In the genomic region with DNA sequence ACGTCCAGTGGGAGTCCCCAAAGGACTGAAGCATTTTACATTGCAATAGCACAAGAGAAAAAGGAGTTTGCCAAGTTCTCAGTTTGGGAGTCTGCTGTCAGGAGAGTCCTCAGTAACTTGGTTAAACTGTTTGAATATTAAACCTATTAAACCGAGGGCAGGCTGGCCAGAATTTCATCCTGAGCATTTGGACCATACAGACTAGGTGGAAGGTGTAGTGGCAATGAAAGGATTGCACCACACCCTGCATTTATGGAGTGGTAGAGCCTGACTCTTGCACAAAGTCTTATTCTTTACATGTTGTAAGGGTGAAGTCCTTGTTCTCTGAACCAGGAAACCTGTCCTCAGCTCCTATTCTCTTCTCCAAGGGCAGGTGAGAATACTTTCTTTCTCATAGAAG, we compare ENCODE assay signal across 16 mouse cellular contexts. TPM values are rescaled to one million over a fixed set of nuclear protein-coding genes. Genes with fewer than 3 reads are reported as not detected.
DNase-seq lines count a peak whose midpoint lies in the region; ATAC-seq lines count a peak whose summit lies in the region.
"Had no signal": no experiment of that assay in that cellular context is flagged by ENCODE, and none has a peak within 500 bp of the region (broad histone marks: within the 10 kb centered on the region; RNA-seq: fewer than 3 reads in every experiment).

No protein-coding gene starts in this region.

- no peak overlapping the region for H3K4me2 ChIP-seq in liver, embryonic 12.5 days
- no peak overlapping the region for H3K4me2 ChIP-seq in liver, embryonic 11.5 days
- H3K4me2 ChIP-seq in stomach, embryonic 15.5 days, result no peak overlapping the region
- H3K4me2 ChIP-seq in neural tube, embryonic 15.5 days, result no peak overlapping the region
- H3K4me2 ChIP-seq in heart, embryonic 11.5 days, result no peak overlapping the region
- H3K4me2 ChIP-seq: hindbrain, embryonic 13.5 days; neural tube, embryonic 12.5 days had no signal

- 0 out of 2 replicates have a peak, but pooled peaks cover 4% of the 10 kb centered on the region for H3K4me1 ChIP-seq in liver, embryonic 12.5 days
- H3K4me1 ChIP-seq in liver, embryonic 11.5 days (replicated peaks; ENCODE audit: control insufficient read depth, insufficient read depth, low read length), result no peaks in the 10 kb centered on the region; the same call in 1 of the 2 replicates
- peaks cover 20% of the 10 kb centered on the region; the same call in 1 of the 2 replicates for H3K4me1 ChIP-seq in stomach, embryonic 15.5 days
- peaks cover 3% of the 10 kb centered on the region; the same call in 1 of the 2 replicates for H3K4me1 ChIP-seq in neural tube, embryonic 15.5 days
- 0 out of 2 replicates have a peak, but pooled peaks cover 4% of the 10 kb centered on the region for H3K4me1 ChIP-seq in heart, embryonic 11.5 days (ENCODE audit: control insufficient read depth, insufficient read depth, low read length)
- H3K4me1 ChIP-seq: hindbrain, embryonic 13.5 days; neural tube, embryonic 12.5 days had no signal

- no peak overlapping the region for H3K27ac ChIP-seq in liver, embryonic 12.5 days
- H3K27ac ChIP-seq in liver, embryonic 11.5 days (ENCODE audit: low read depth, low read length), result no peak overlapping the region
- peak overlapping the region; percentile 73 for H3K27ac ChIP-seq in stomach, embryonic 15.5 days
- no peak overlapping the region for H3K27ac ChIP-seq in neural tube, embryonic 15.5 days (replicated peaks)
- no peak overlapping the region for H3K27ac ChIP-seq in heart, embryonic 11.5 days (ENCODE audit: low read depth, low read length)
- H3K27ac ChIP-seq: hindbrain, embryonic 13.5 days; neural tube, embryonic 12.5 days had no signal

- no peaks in the 10 kb centered on the region for H3K36me3 ChIP-seq in liver, embryonic 12.5 days
- H3K36me3 ChIP-seq in liver, embryonic 11.5 days (ENCODE audit: control insufficient read depth, insufficient read depth, low read length), result no peaks in the 10 kb centered on the region
- H3K36me3 ChIP-seq in stomach, embryonic 15.5 days, result no peaks in the 10 kb centered on the region
- H3K36me3 ChIP-seq in neural tube, embryonic 15.5 days, result no peaks in the 10 kb centered on the region
- no peaks in the 10 kb centered on the region for H3K36me3 ChIP-seq in heart, embryonic 11.5 days (ENCODE audit: control insufficient read depth, insufficient read depth, low read length)
- H3K36me3 ChIP-seq: hindbrain, embryonic 13.5 days; neural tube, embryonic 12.5 days had no signal

- DNase-seq in liver, embryonic 11.5 days (ENCODE audit: low spot score), result no peak
- peak; percentile 53 for DNase-seq in kidney, adult 18-20 months
- peak; percentile 52 to 89 for DNase-seq in kidney, postnatal 36 days
- DNase-seq in testis, postnatal 10 days (ENCODE audit: low spot score), result no peak
- DNase-seq: adrenal gland, postnatal 14 days; B cell, adult 2 months; cerebellum, adult 9-10 months; gastrocnemius, postnatal 36 days; spleen, adult 18-20 months; thymus, adult 18-20 months had no signal

- 37% methylated on average over 2 of the region's 2 CpGs for WGBS in liver, embryonic 12.5 days (ENCODE audit: insufficient replicate concordance)
- WGBS in liver, embryonic 11.5 days, result 56% methylated on average over 2 of the region's 2 CpGs
- 14% methylated on average over 2 of the region's 2 CpGs for WGBS in stomach, embryonic 15.5 days
- 76% methylated on average over 2 of the region's 2 CpGs for WGBS in neural tube, embryonic 15.5 days
- WGBS in heart, embryonic 11.5 days (ENCODE audit: insufficient replicate concordance), result 64% methylated on average over 2 of the region's 2 CpGs

- no peaks in the 10 kb centered on the region for H3K9me3 ChIP-seq in liver, embryonic 12.5 days (replicated peaks)
- no peaks in the 10 kb centered on the region for H3K9me3 ChIP-seq in liver, embryonic 11.5 days (ENCODE audit: control insufficient read depth, low read length)
- no peaks in the 10 kb centered on the region for H3K9me3 ChIP-seq in stomach, embryonic 15.5 days
- H3K9me3 ChIP-seq in neural tube, embryonic 15.5 days (replicated peaks), result no peaks in the 10 kb centered on the region
- H3K9me3 ChIP-seq in heart, embryonic 11.5 days (replicated peaks; ENCODE audit: control insufficient read depth, low read length), result peaks cover 2% of the 10 kb centered on the region; the same call in 1 of the 2 replicates
- H3K9me3 ChIP-seq: hindbrain, embryonic 13.5 days; neural tube, embryonic 12.5 days had no signal

- no peaks in the 10 kb centered on the region for H3K27me3 ChIP-seq in liver, embryonic 12.5 days (replicated peaks)
- no peaks in the 10 kb centered on the region for H3K27me3 ChIP-seq in liver, embryonic 11.5 days (replicated peaks; ENCODE audit: control insufficient read depth, insufficient read depth, low read length)
- no peaks in the 10 kb centered on the region for H3K27me3 ChIP-seq in stomach, embryonic 15.5 days (replicated peaks)
- no peaks in the 10 kb centered on the region for H3K27me3 ChIP-seq in neural tube, embryonic 15.5 days (replicated peaks)
- no peaks in the 10 kb centered on the region for H3K27me3 ChIP-seq in heart, embryonic 11.5 days (ENCODE audit: control insufficient read depth, insufficient read depth, low read length)
- H3K27me3 ChIP-seq: hindbrain, embryonic 13.5 days; neural tube, embryonic 12.5 days had no signal

- 0 out of 2 replicates have a peak, but pooled peaks have one; percentile 34 for ATAC-seq in liver, embryonic 12.5 days
- ATAC-seq in liver, embryonic 11.5 days (replicated peaks; ENCODE audit: low FRiP score), result no peak
- ATAC-seq in stomach, embryonic 15.5 days (ENCODE audit: insufficient read depth, low FRiP score, low read depth), result peak; percentile 48; the same call in 1 of the 2 replicates
- no peak for ATAC-seq in neural tube, embryonic 15.5 days (ENCODE audit: low FRiP score)
- ATAC-seq in heart, embryonic 11.5 days (replicated peaks; ENCODE audit: insufficient number of reproducible peaks, low FRiP score, low TSS enrichment), result no peak

- no peak overlapping the region for H3K9ac ChIP-seq in liver, embryonic 12.5 days
- no peak overlapping the region for H3K9ac ChIP-seq in liver, embryonic 11.5 days (ENCODE audit: low read depth, low read length)
- no peak overlapping the region for H3K9ac ChIP-seq in stomach, embryonic 15.5 days
- no peak overlapping the region for H3K9ac ChIP-seq in neural tube, embryonic 15.5 days (replicated peaks)
- H3K9ac ChIP-seq in heart, embryonic 11.5 days (ENCODE audit: low read depth, low read length), result no peak overlapping the region
- H3K9ac ChIP-seq: hindbrain, embryonic 13.5 days; neural tube, embryonic 12.5 days had no signal

- no peak overlapping the region for H3K4me3 ChIP-seq in liver, embryonic 12.5 days
- no peak overlapping the region for H3K4me3 ChIP-seq in liver, embryonic 11.5 days (ENCODE audit: low read depth, low read length)
- no peak overlapping the region for H3K4me3 ChIP-seq in stomach, embryonic 15.5 days (replicated peaks)
- no peak overlapping the region for H3K4me3 ChIP-seq in neural tube, embryonic 15.5 days (replicated peaks)
- no peak overlapping the region for H3K4me3 ChIP-seq in heart, embryonic 11.5 days (ENCODE audit: low read depth, low read length)
- H3K4me3 ChIP-seq: hindbrain, embryonic 13.5 days; neural tube, embryonic 12.5 days had no signal

RNA-seq across cellular contexts. Expression of gene Map4k3, which starts 58.6 kb away (rescaled TPM):
- polyA plus RNA-seq in liver, embryonic 12.5 days (2016; fragmentation: Nextera tagmentation; extraction: Ambion mirVana), result 5.8 and 6.3 TPM in 2 replicates
- polyA plus RNA-seq in liver, embryonic 11.5 days (2014; fragmentation: Nextera tagmentation; extraction: Ambion mirVana), result 9.9 TPM in 2 replicates
- 27.7 and 28.9 TPM in 2 replicates for polyA plus RNA-seq in stomach, embryonic 15.5 days (2015; fragmentation: Nextera tagmentation; extraction: Ambion mirVana)
- 22.0 and 22.3 TPM in 2 replicates for polyA plus RNA-seq in neural tube, embryonic 15.5 days (2015; fragmentation: Nextera tagmentation; extraction: Ambion mirVana)
- 20.4 and 22.0 TPM in 2 replicates for polyA plus RNA-seq in heart, embryonic 11.5 days (2014; fragmentation: Nextera tagmentation; extraction: Ambion mirVana)

Comparison
In these comparisons a context has a peak if more than half of its experiments do, and no peak if none do; other contexts are left out.
1. ATAC-seq: peak in liver, embryonic 12.5 days (single experiment) and stomach, embryonic 15.5 days (single experiment); none in liver, embryonic 11.5 days (single experiment), neural tube, embryonic 15.5 days (single experiment) and heart, embryonic 11.5 days (single experiment).
2. DNase-seq: peak in kidney, adult 18-20 months (single experiment) and kidney, postnatal 36 days (2 of 2); none in liver, embryonic 11.5 days (single experiment) and testis, postnatal 10 days (single experiment).